Mouse (Mus musculus): Measurements from ENCODE around the gene Mthfr. TPM values are rescaled to one million over a fixed set of nuclear protein-coding genes. Genes with fewer than 3 reads are reported as not detected.

Gene Mthfr
- total and polyA plus RNA-seq, 3 experiments: 15.3 to 17.0 (median 16.3) TPM

- H3K9me3 ChIP-seq (replicated peaks; ENCODE audit: low read length): no peaks in the 10 kb centered on the region
- H3K9ac ChIP-seq (ENCODE audit: insufficient read depth, low read depth): peak within 1 kb of the TSS; percentile 64
- DNase-seq (ENCODE audit: extremely low read depth): peak; percentile 79
- H3K36me3 ChIP-seq (replicated peaks in 1 of 2; ENCODE audit: control insufficient read depth in 1 of 2, insufficient read depth in 1 of 2, low read length in 1 of 2): peaks cover 7 to 8% of the 10 kb centered on the region in 2 experiments
- H3K4me3 ChIP-seq (replicated peaks in 1 of 3; ENCODE audit: low read depth in 2 of 3, low read length in 2 of 3, poor library complexity in 1 of 3): peak within 1 kb of the TSS; percentile 62 to 79 (median 74)
- no peak within 1 kb of the TSS for H3K27ac ChIP-seq (ENCODE audit: insufficient read depth, low read depth)
- peak within 1 kb of the TSS; percentile 72 for H3K4me2 ChIP-seq (ENCODE audit: insufficient read depth, low read depth, poor library complexity, severe bottlenecking)
- peaks cover 6 to 16% of the 10 kb centered on the region in 2 experiments; a peak in 3 of 4 replicates for H3K4me1 ChIP-seq (ENCODE audit: control insufficient read depth in 1 of 2, insufficient read depth in 2 of 2)
- dilution Hi-C loops (cut with MboI; ENCODE audit: extremely low pct_ligation_motif_present, extremely low pct_unique_long_range_greater_than_20kb, low sequenced_read_pairs): no loop called here
- no peaks in the 10 kb centered on the region for H3K79me2 ChIP-seq (replicated peaks; ENCODE audit: control insufficient read depth, extremely low read depth, insufficient read depth, poor library complexity, severe bottlenecking)
- H3K27me3 ChIP-seq (replicated peaks): no peaks in the 10 kb centered on the region
- TF ChIP-seq MXI1 (IDR thresholded peaks at IDR 0.05; ENCODE audit: low read depth, low read length): peak; percentile 99
- TF ChIP-seq MAX (IDR thresholded peaks at IDR 0.05; ENCODE audit: low read length): peak; percentile 97
- peak; percentile 99 for TF ChIP-seq SIN3A (IDR thresholded peaks at IDR 0.05; ENCODE audit: low read length)
- peak; percentile 92; the same call in 1 of the 2 replicates for TF ChIP-seq MAZ (IDR thresholded peaks at IDR 0.05; ENCODE audit: low read depth, low read length)
- peak; percentile 68 for TF ChIP-seq NRF1 (IDR thresholded peaks at IDR 0.05; ENCODE audit: low read depth, low read length)
- TF ChIP-seq USF2 (conservative IDR thresholded peaks at IDR 0.05; ENCODE audit: low read depth, low read length): peak; percentile 92
- peak; percentile 96 for TF ChIP-seq USF1 (IDR thresholded peaks at IDR 0.05; ENCODE audit: low read depth, low read length)
- no peak for TF ChIP-seq ETS1 (conservative IDR thresholded peaks at IDR 0.05; ENCODE audit: low read depth, low read length)
- TF ChIP-seq NELFE (IDR thresholded peaks at IDR 0.05; ENCODE audit: low read depth, low read length): 0 out of 2 replicates have a peak, but pooled peaks have one; percentile 19
- peak; percentile 92 for TF ChIP-seq BHLHE40 (IDR thresholded peaks at IDR 0.05; ENCODE audit: low read depth, low read length)
- no peak for TF ChIP-seq PAX5 (IDR thresholded peaks at IDR 0.05; ENCODE audit: low read length)
- TF ChIP-seq ZKSCAN1 (IDR thresholded peaks at IDR 0.05; ENCODE audit: borderline replicate concordance, low read depth, low read length): no peak
- no peak for TF ChIP-seq EP300 (IDR thresholded peaks at IDR 0.05; ENCODE audit: low read length)
- peak; percentile 37; the same call in 1 of the 2 replicates for TF ChIP-seq POLR2A (IDR thresholded peaks at IDR 0.05; ENCODE audit: low read depth, low read length)
- TF ChIP-seq KAT2A (IDR thresholded peaks at IDR 0.05; ENCODE audit: insufficient replicate concordance, low read length): no peak
- peak; percentile 70 for TF ChIP-seq HCFC1 (IDR thresholded peaks at IDR 0.05; ENCODE audit: low read depth, low read length)
- peak; percentile 64; the same call in 1 of the 2 replicates for TF ChIP-seq TCF12 (IDR thresholded peaks at IDR 0.05; ENCODE audit: low read depth, low read length)
- no peak for TF ChIP-seq E2F4 (IDR thresholded peaks at IDR 0.05; ENCODE audit: insufficient replicate concordance, low read depth, low read length)
- TF ChIP-seq ELF1 (IDR thresholded peaks at IDR 0.05; ENCODE audit: low read depth, low read length): peak; percentile 84
- no peak for TF ChIP-seq CHD2 (IDR thresholded peaks at IDR 0.05; ENCODE audit: low read length)
- TF ChIP-seq JUND (conservative IDR thresholded peaks at IDR 0.05; ENCODE audit: low read depth, low read length): no peak
- in situ Hi-C loops (cut with MboI; ENCODE audit: low pct_ligation_motif_present, low pct_unique_long_range_greater_than_20kb, low sequenced_read_pairs): no loop called here
These were observed 49.1 kb downstream of the Mthfr start, which contains the start of gene Agtrap for GRCm38 (mm10) chr4:148087907-148088527. Agtrap (minus strand) TSS chr4:148088031.

Data from CH12.LX (cell line).